Mouse (Mus musculus) urinary bladder, postnatal 4 days (tissue): ENCODE data around the gene Olfr1467.

ENCODE experiments used
- DNase-seq, 2 experiments: peaks; one replicate each; pipeline ENCODE4 v3.0.0; 2021 to 2022; ENCODE audit warnings: low spot score in 2 of 2

The Olfr1467 gene

DNA sequence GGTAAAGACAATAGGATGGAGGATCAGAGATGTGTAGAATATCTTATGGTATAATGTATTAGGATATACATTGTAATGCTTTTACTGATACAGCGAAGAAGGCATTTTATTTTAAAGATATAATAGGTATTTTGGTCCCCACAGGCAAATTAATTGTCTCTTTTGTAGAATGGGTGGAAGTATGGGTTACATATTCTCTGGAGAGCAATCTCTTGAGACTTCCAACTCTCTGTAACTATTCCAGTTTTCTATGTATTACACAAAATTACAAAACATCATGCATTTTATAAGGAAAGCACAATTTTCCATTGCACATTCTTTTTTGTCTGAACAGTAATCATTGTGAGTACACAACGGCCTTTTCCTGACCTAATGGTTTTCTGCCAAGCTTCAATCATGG, at the start of gene Olfr1467:
TSS of gene Olfr1467 (plus strand) at position 301 of the 400 bp plus-strand sequence.
- no peak for DNase-seq

DNA sequence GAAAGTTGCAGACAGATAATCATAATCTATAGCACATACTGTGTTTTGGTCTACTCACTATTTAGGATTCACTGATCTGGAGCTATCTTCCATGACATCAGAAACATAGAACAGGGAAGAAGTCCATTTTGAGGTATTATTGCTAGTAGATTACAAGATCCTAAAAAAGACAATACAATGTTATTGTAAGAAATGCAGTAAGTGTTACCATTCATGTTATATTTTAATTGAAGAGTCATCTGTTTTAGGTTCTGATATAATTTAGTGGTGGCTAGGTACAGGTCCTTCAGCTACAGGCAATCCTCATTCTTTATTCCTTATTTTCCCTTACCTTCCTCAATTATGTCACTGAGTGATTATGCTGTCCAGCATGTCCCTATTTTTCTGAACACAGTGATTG, 46.6 kb upstream of the Olfr1467 start, which contains the start of gene Olfr1465:
TSS of gene Olfr1465 (minus strand) at position 101 of the 400 bp plus-strand sequence.
- DNase-seq = no peak

DNA sequence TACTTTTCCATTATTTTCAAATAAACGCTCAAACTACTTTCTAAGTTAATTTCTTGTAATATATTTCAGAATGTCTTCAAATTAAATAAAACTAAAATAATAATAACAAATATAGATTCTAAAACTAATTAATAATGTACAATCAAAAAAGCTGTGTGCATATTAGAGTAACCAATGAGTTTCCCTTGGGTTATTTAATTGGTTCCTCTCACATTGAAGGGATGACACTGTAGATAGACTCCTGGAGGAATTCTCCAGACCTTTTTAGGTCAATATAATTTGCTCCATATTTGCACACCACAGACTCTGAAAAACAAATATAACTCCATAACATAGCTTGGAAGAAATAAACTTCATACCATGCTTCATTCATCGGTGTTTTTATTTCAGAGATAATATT, 23.5 kb upstream of the Olfr1467 start, which contains the start of gene Olfr1466:
TSS of gene Olfr1466 (plus strand) at position 301 of the 400 bp plus-strand sequence.
- DNase-seq = no peak

DNA sequence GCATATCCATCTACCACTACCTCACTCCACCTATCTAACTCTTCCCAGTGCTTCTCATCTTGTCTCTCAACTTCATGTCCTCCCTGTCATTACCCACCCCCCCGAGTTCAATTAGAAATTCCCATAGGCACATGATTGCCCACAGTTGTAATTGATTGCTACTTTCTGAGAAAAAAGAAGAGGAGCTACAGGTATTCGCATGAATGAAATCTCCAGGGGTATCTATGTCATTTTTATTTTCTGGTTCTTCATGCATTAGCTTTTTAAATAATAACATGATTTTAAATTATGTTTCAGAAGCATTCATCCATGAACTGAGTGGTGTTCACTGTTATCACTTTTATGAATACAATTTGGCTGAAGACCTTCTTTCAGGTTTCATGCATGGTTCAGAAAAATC, 45.5 kb downstream of the Olfr1467 start, which contains the start of gene Olfr1469:
TSS of gene Olfr1469 (plus strand) at position 301 of the 400 bp plus-strand sequence.
- no peak for DNase-seq
